Mouse (Mus musculus): Measurements from ENCODE around the gene Atp6v0c. TPM values are rescaled to one million over a fixed set of nuclear protein-coding genes. Genes with fewer than 3 reads are reported as not detected.
A peak's percentile ranks its signal among the peaks of the same experiment; 100 is the strongest.

The Atp6v0c gene
- total RNA-seq, 2 experiments from 2014 or later = 193 to 194 TPM

GRCm38 (mm10) chr17:24199741-24200140, 30.2 kb upstream of the Atp6v0c start:
- no peak for DNase-seq (ENCODE audit: low spot score in 2 of 2)

DNA sequence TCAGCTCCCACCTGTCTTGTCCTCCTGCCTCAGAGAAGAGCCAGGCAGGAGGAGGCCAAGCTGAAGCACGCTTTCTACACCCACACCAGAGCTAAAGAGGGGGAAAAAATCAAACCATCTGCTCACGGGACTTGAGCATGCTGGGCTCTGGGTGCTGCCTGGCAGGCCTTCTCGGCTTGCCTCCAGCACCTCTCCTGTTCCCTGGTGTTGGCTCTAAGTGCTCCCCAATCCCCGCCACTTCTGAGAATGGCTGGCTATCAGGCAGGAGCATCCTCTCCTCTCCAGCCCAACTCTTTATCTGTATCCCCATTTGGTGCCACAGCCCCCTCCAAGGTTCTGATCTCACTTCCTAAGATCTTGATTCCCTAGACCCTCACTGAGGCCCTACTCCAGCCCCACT, 29.8 kb upstream of the Atp6v0c start:
- no peak for DNase-seq (ENCODE audit: low spot score in 2 of 2)

DNA sequence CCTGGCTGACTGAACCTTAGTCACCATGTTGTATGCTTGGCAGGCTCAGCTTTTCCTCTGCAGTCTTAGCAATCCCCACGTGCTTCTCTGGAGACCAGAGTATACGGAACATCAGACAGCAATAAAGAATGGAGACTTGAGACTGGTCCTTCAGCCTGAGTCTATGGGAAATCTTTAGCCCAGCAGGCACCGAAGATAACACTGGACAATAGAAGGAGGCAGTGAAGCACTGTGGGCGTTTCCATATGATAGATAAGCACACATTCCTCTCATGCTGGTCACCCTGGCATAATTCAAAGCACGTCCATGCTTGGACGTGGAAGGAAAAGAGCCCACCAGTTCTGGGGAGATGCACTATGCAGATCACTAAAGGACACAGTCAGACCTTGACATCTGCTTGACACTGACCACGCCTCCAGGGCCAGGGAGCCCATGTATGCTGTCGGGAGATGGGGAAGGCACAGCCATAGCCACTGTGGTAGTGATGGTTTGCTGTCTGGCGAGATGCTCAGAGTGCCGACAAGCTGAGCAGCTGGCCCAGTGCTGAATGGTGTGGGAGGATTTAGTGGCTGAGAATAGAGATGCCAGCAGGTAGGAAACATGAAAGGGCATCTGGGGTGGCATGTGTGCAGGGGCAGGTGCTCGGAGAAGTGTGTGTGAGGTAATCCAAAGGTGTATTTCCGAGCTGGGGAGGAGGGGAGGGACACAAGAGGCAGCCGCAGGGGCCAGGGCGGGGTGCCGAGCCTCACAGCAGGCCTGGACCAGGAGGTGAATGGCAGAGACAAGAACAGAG, 27.7 kb upstream of the Atp6v0c start:
- DNase-seq (ENCODE audit: low spot score in 2 of 2) = no peak

DNA sequence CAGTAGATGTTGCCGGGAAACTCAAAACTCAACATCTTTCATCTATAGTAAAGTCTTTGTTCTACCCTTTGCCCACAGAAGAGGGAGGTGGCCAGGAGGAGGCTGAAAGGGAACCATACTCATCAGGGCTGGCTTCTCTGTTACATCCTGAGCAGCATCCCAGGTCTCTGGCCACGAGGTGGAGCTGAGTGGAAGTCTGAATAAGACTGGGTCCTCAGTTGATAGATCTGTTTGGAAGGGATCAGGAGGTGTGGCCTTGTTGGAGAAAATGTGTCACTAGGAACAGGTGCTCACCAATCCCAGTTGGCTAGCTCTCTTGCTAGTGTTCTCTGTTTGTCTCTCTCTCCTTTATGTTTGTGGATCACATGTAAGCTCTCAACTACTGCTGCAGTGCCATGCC, 25.8 kb upstream of the Atp6v0c start:
- no peak for DNase-seq (ENCODE audit: low spot score in 2 of 2)

DNA sequence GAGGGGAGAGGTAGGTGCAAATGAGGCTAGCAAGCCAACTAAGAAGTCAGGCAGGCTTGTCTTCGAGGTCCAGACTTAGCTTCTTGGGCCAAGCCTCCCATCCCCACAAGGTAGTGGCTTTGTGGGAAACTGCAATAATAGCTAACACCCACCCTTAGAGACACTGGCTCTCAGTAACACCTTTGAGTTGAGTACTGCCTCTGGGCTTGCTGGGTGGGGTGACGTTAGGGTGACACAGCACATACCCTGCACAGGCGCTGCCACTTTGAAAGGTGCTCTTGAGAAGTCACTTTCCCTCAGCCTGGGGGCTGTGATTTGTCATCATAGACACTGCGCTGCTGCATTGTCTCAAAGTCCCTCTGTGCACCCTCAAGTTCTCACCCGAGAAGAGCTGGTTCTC, 24.3 kb upstream of the Atp6v0c start:
- no peak for DNase-seq (ENCODE audit: low spot score in 2 of 2)

- DNase-seq (ENCODE audit: low spot score in 2 of 2) = no peak
Observed at GRCm38 (mm10) chr17:24193268-24193667, 23.8 kb upstream of the Atp6v0c start.

- DNase-seq (ENCODE audit: low spot score in 2 of 2) = no peak
Observed at GRCm38 (mm10) chr17:24192848-24193247, 23.3 kb upstream of the Atp6v0c start.

GRCm38 (mm10) chr17:24191481-24191880, 22.0 kb upstream of the Atp6v0c start:
- DNase-seq (ENCODE audit: low spot score in 2 of 2) = no peak

DNA sequence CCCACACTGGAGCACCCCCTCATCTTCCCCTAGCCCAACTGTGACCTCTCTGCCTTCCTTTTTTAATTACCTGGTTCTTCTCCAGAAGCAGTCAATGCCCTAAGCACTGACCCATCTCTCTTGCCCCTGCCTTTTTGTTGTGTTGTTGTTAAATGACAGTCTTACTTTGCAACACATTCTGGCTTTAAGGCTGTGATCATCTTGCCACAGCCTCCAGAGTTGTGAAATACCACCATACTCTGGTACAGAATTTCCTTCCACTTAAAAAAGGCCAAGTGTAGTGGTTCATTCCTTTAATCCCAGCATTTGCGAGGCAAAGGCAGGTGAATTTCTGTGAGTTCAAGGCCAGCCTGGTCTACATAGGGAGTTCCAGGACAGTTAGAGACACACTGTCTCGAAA, 21.4 kb upstream of the Atp6v0c start:
- DNase-seq (ENCODE audit: low spot score in 2 of 2) = no peak

GRCm38 (mm10) chr17:24174259-24174658, 4.8 kb upstream of the Atp6v0c start:
- DNase-seq (ENCODE audit: low spot score in 2 of 2) = no peak

DNA sequence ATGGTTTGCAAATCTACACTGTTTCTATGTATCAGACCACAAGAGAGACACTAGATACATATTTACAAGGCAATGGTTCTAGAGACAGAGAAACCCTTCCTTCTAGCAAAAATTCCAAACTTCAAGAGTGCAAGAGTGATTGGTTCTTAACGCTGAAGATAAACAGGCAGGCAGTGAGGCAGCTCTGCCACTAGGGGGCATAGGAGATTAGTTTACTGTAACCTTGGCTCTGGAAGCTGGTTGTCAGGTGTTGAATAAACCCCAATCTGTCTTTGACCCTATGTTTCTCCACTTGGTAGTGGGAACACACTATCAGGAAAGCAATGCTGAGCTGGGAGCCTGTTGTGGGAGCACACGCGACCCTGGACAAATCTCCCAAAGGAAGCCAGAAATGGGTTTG, 3.9 kb upstream of the Atp6v0c start:
- DNase-seq (ENCODE audit: low spot score in 2 of 2) = peak in 1 of 2 experiments; percentile 64

DNA sequence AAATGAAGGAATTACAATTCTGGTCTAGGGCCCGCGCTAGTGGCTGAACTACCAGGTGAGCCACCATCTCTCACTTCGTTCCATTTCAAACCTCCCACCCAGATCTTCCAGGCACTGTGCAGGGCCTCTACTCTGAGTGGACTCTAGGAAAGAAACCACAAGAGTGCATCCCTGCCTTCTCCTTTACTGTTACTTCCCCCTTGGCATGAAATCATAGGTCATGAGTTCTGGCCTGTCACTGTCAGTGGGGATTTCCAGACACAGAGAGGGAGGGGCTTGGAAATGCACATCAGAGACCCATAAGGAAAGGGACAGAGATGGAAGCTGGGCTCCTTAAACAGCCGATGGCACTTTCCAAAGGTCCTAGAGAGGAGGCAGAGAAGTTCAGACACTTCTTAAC, 2.2 kb upstream of the Atp6v0c start:
- no peak for DNase-seq (ENCODE audit: low spot score in 2 of 2)

- no peak for DNase-seq (ENCODE audit: low spot score in 2 of 2)
Observed at GRCm38 (mm10) chr17:24170729-24171128, 1.2 kb upstream of the Atp6v0c start.

- no peak for DNase-seq (ENCODE audit: low spot score in 2 of 2)
Observed at GRCm38 (mm10) chr17:24170125-24170524, 623 bp upstream of the Atp6v0c start.

- peak; percentile 40 to 61 for DNase-seq (ENCODE audit: low spot score in 2 of 2)
Observed at GRCm38 (mm10) chr17:24168590-24169277, 768 bp downstream of the Atp6v0c start.

- no peak for DNase-seq (ENCODE audit: low spot score in 2 of 2)
Observed at GRCm38 (mm10) chr17:24167891-24168505, 1.5 kb downstream of the Atp6v0c start.

DNA sequence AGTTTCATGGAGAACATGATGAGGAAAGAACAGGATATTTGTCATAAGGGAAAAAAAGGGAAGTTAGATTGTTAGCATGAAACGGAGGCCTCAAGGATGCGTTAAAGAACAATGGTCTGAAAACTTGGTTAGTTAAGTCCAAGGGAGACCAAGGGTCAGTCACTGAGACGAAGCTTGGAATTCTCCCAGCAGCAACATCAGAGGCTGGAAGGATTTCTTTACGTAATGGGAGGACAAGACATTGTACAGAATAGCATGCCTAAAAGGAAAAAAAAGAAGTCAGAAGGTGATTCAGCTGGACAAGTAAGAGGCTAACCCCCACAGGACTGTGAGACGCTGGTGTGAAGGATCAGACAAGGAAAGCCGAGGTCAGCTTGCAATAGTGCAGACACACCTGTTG, 2.4 kb downstream of the Atp6v0c start:
- DNase-seq (ENCODE audit: low spot score in 2 of 2) = no peak

- no peak for DNase-seq (ENCODE audit: low spot score in 2 of 2)
Observed at GRCm38 (mm10) chr17:24164566-24165259, 4.8 kb downstream of the Atp6v0c start.

GRCm38 (mm10) chr17:24163176-24163962, 6.1 kb downstream of the Atp6v0c start, which contains the start of gene Amdhd2:
Amdhd2 (minus strand) TSS chr17:24163766.
- DNase-seq (ENCODE audit: low spot score in 2 of 2) = peak; percentile 97 to 98

GRCm38 (mm10) chr17:24162584-24163175, 6.8 kb downstream of the Atp6v0c start:
- no peak for DNase-seq (ENCODE audit: low spot score in 2 of 2)
